Mouse (Mus musculus): ENCODE data around the gene Eepd1.
"Not testable (repeated sequence)": the region's sequence is repeated elsewhere in the genome, so short reads cannot be mapped to it uniquely, and the experiment has no call there.

Gene Eepd1

GRCm38 (mm10) chr9:25481344-25482095 is at the start of gene Eepd1:
Gene Eepd1, plus strand, starts transcription at chr9:25481547.
- peak; percentile 98 for DNase-seq (ENCODE audit: low spot score)

DNA sequence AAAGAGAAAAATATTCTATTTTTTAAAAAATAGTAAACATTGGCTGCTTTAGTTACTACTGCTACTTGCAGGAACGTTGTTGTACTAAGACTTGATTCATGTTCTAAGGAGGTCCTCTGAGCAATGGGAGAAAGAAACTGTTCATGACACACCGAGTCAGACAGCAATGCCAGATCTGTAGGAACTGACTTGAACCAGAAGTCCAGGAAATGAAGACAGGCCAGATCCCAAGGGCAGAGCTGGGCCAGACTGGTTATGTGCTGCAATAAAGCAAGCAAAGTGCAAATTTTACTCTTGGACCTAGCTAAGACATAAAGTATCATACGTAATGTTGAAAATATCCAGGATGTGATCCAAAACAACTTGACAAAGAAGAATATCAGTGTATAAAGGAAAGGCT is 42.5 kb upstream of the Eepd1 start:
- no peak for DNase-seq (ENCODE audit: low spot score)

GRCm38 (mm10) chr9:25440046-25440445 is 41.3 kb upstream of the Eepd1 start:
- DNase-seq (ENCODE audit: low spot score): not testable (repeated sequence)

- DNase-seq (ENCODE audit: low spot score): no peak
Measured at GRCm38 (mm10) chr9:25442041-25442440, 39.3 kb upstream of the Eepd1 start.

- no peak for DNase-seq (ENCODE audit: low spot score)
Measured at GRCm38 (mm10) chr9:25443029-25443428, 38.3 kb upstream of the Eepd1 start.

GRCm38 (mm10) chr9:25443546-25443945 is 37.8 kb upstream of the Eepd1 start:
- no peak for DNase-seq (ENCODE audit: low spot score)

GRCm38 (mm10) chr9:25450394-25450793 is 31.0 kb upstream of the Eepd1 start:
- DNase-seq (ENCODE audit: low spot score): no peak

- DNase-seq (ENCODE audit: low spot score): no peak
Measured at GRCm38 (mm10) chr9:25455027-25455426, 26.3 kb upstream of the Eepd1 start.

GRCm38 (mm10) chr9:25460835-25461555 is 20.4 kb upstream of the Eepd1 start:
- DNase-seq (ENCODE audit: low spot score): no peak

GRCm38 (mm10) chr9:25464305-25464704 is 17.0 kb upstream of the Eepd1 start:
- DNase-seq (ENCODE audit: low spot score): no peak

GRCm38 (mm10) chr9:25479392-25480020 is 1.8 kb upstream of the Eepd1 start:
- no peak for DNase-seq (ENCODE audit: low spot score)

DNA sequence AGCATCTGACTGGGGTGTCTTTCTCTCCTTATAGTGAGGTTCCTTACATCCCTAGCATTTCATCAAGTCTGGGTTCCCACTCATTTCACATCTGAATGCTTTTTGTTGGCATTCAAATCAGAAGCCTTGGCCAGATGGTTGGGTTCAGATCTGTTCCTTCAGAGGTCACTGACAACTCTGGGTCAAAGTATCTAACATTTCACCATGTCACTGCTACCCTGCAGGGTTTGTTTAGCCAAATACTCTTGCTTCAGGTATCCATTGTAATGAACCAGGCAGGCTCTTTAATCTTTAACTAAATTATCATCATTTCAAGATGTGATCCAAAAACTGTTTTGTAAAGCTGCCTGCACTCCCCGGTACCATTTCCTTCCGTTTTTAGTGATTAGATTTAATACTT is 671 bp upstream of the Eepd1 start:
- no peak for DNase-seq (ENCODE audit: low spot score)

GRCm38 (mm10) chr9:25482322-25482998 is 1.1 kb downstream of the Eepd1 start:
- DNase-seq (ENCODE audit: low spot score): no peak

- no peak for DNase-seq (ENCODE audit: low spot score)
Measured at GRCm38 (mm10) chr9:25482999-25483347, 1.6 kb downstream of the Eepd1 start.

DNA sequence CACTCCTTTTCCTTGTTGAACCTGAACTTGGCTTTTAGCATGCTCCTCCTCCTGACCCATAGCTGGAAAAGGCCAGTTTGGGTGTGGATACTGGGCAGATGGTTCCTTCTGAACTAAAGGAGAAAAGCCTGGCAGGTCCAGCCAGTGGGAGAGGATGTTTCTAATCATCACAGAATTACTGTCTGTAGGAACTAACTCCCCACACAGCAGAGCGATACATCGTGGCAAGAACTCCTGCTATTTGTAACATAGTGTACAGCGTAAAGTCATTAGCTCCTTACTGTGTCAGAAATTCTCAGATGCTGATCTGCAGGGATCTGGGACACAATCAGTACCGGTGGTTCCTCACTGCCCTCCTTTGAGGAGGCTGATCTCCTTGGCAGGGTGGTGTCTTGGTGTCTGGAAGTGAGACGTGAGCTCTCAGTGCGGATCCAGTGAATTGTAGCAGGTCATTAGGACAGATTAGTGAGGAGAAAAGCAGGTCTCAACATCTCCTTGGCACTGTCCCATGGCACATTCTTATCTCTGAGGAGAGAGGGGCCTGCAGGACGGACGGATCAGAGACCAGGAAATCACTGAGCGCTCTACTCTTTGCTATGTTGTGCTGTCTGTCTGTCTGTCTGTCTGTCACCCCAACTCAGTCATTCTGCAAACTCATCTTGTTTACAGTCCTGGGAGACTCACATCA is 2.7 kb downstream of the Eepd1 start:
- DNase-seq (ENCODE audit: low spot score): no peak

DNA sequence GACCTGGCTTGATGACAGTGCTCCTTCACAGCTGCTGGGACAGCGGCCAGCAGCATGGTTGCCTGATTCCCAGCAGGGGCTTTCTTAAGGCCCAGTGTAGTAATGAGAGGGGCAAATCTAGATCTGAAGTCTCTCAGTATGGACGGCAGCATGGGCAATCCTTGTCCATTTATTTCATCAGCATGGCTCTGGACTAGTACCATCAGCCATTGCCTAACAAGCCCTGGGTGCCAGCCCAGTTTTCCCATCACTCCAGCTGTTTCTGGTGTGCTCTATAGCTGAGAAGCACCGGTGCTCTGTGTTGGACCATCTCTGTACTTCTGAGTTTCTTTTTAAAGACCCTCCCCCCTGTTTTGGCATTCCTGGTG is 3.3 kb downstream of the Eepd1 start:
- no peak for DNase-seq (ENCODE audit: low spot score)

DNA sequence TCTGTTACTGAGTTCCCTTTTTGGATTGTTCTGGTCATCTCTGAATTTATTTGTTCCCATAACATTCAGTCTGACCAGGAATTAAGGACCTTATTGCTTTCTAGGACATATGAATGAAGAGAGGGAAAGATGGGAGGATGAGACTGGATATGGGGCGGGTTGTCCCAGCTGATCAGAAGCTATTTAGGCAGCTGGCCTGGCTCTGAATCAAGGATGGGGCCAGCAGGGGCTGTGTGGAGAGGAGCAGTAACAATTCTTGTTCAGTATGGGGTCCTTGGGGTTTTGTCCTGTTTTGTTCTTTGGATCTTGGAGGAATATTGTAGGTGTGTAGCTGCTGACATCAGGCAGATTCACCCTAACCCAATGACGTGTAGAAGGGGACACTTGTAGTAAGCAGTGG is 3.7 kb downstream of the Eepd1 start:
- DNase-seq (ENCODE audit: low spot score): no peak

DNA sequence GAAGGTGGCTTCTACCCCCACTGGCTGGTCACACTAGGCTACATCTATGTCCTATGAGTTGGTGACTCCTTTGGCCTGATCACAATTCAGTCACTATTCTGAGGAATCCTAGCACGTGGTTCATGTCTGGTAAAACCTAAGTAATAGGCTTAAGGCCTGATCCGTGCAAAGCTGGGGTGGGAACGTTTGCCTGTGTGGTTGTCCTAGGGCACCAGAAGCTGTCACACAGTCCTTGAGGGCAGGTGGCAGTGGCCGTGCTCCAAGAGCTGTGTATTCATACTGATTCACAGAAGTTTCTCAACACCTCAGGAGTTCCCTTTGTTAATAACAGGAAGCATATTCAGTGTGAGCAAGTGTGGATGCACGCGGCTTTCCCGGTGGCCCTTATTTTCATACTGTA is 4.1 kb downstream of the Eepd1 start:
- no peak for DNase-seq (ENCODE audit: low spot score)

- DNase-seq (ENCODE audit: low spot score): no peak
Measured at GRCm38 (mm10) chr9:25486246-25486807, 5.0 kb downstream of the Eepd1 start.

GRCm38 (mm10) chr9:25487446-25488110 is 6.2 kb downstream of the Eepd1 start:
- DNase-seq (ENCODE audit: low spot score): peak; percentile 60

- no peak for DNase-seq (ENCODE audit: low spot score)
Measured at GRCm38 (mm10) chr9:25488581-25488980, 7.2 kb downstream of the Eepd1 start.
